Mouse (Mus musculus) myocyte (in vitro differentiated cells): ENCODE data around the gene Ccdc97.
A peak's percentile ranks its signal among the peaks of the same experiment; 100 is the strongest.

Experiments used
- MAX ChIP-seq: IDR thresholded peaks from one replicate; pipeline ENCODE4 v1.6.1; 2011; ENCODE audit warnings: low read depth, mild to moderate bottlenecking, control low read depth
- MYOD1 ChIP-seq, 3 experiments: IDR thresholded peaks; one replicate each; pipeline ENCODE4 v1.6.1; 2011; ENCODE audit warnings: control low read depth in 2 of 3, low read depth in 2 of 3, mild to moderate bottlenecking in 2 of 3, moderate library complexity in 1 of 3; ENCODE audit not compliant: insufficient read length in 2 of 3, control insufficient read depth in 1 of 3
- POLR2A ChIP-seq: IDR thresholded peaks from one replicate; pipeline ENCODE4 v1.6.1; 2011; ENCODE audit warnings: low read depth, mild to moderate bottlenecking, control low read depth, moderate library complexity; ENCODE audit not compliant: insufficient read length
- POLR2AphosphoS2 ChIP-seq: IDR thresholded peaks from one replicate; pipeline ENCODE4 v1.6.1; 2011; ENCODE audit warnings: low read depth, control low read depth; ENCODE audit not compliant: insufficient read length
- TCF12 ChIP-seq: IDR thresholded peaks from one replicate; pipeline ENCODE4 v1.6.1; 2011; ENCODE audit warnings: mild to moderate bottlenecking, control low read depth; ENCODE audit not compliant: poor library complexity, insufficient read depth, severe bottlenecking
- USF1 ChIP-seq: IDR thresholded peaks from one replicate; pipeline ENCODE4 v1.6.1; 2011; ENCODE audit warnings: low read depth, mild to moderate bottlenecking, control low read depth, moderate library complexity

GRCm38 (mm10) chr7:25754738-25755467, 36.0 kb upstream of the Ccdc97 start, which contains the start of gene Hnrnpul1:
- TF ChIP-seq USF1 (no peak), TCF12 (no peak), MAX (no peak), MYOD1 (IDR thresholded peaks at IDR 0.05; ENCODE audit: control insufficient read depth in 1 of 3, insufficient read length in 2 of 3, low read depth in 2 of 3) (no peak), POLR2A (peak; percentile 36), POLR2AphosphoS2 (peak; percentile 20)
